17 mouse cellular contexts compared by ENCODE assay signal in the genomic region with DNA sequence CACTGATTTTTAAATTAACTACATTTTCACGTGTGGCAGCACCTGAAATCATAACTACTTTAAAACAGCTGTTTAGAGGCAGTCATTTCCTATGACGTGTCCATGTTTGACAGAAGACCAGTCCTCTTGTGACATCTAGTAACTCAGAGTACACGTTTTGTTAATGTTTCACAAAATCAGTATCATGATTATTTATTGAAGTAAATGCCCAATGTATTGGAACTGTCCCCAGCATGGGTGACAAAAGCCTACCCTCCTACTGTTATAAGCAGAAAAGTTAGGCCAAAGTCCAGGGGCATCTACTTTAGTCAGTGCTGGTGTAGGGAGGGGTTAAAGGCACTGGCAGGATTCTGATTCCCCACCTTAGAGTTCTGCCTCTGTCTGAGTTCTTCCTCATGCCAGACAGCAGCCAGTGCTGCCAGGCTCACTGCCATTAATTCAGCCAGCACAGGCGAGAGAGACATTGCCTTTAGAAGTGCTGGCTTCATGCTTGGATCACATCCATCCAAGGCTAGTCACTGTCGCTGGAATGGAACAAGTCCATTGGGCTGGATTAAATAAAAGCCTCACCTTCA.
"Had no signal": no experiment of that assay in that cellular context is flagged by ENCODE, and none has a peak within 500 bp of the region (broad histone marks: within the 10 kb centered on the region; RNA-seq: fewer than 3 reads in every experiment).

No protein-coding gene starts in this region.

- H3K9ac ChIP-seq: hindbrain, embryonic 13.5 days; intestine, embryonic 15.5 days; limb, embryonic 15.5 days; liver, embryonic 15.5 days; lung, embryonic 14.5 days; midbrain, embryonic 12.5 days; neural tube, embryonic 12.5 days had no signal

- ATAC-seq: intestine, embryonic 15.5 days had no signal

- H3K27me3 ChIP-seq: hindbrain, embryonic 13.5 days; intestine, embryonic 15.5 days; limb, embryonic 15.5 days; liver, embryonic 15.5 days; midbrain, embryonic 12.5 days; neural tube, embryonic 12.5 days had no signal

- H3K4me3 ChIP-seq: hindbrain, embryonic 13.5 days; intestine, embryonic 15.5 days; limb, embryonic 15.5 days; midbrain, embryonic 12.5 days; myocyte; neural tube, embryonic 12.5 days had no signal

- H3K9me3 ChIP-seq: intestine, embryonic 15.5 days; limb, embryonic 15.5 days; liver, embryonic 15.5 days; neural tube, embryonic 12.5 days had no signal

- H3K4me2 ChIP-seq: hindbrain, embryonic 13.5 days; intestine, embryonic 15.5 days; limb, embryonic 15.5 days; lung, embryonic 14.5 days; midbrain, embryonic 12.5 days; neural tube, embryonic 12.5 days had no signal

- DNase-seq: layer of hippocampus, adult 9-11 months; layer of hippocampus, postnatal 36 days; lung, embryonic 14.5 days; lung, postnatal 10 days; lung, postnatal 4 days; retina, postnatal 1 day; right cerebral cortex, postnatal 4 days; spleen, adult 18-20 months; thymus, adult 2 months; thymus, postnatal 25 days had no signal

- H3K36me3 ChIP-seq: intestine, embryonic 15.5 days had no signal

- H3K4me1 ChIP-seq: neural tube, embryonic 12.5 days had no signal

- H3K27ac ChIP-seq: hindbrain, embryonic 13.5 days; intestine, embryonic 15.5 days; limb, embryonic 15.5 days; liver, embryonic 15.5 days; midbrain, embryonic 12.5 days; neural tube, embryonic 12.5 days had no signal
